Mouse (Mus musculus) midbrain, embryonic 10.5 days (tissue): ENCODE data around the gene Osbpl7. TPM values are rescaled to one million over a fixed set of nuclear protein-coding genes. Genes with fewer than 3 reads are reported as not detected.

Experiments used
- DNase-seq: peaks from one replicate; pipeline ENCODE4 v3.0.0-alpha.2; 2017; ENCODE audit warnings: low spot score
- H3K27ac ChIP-seq: fragments of 300-500 bp; sonication (generic); replicated peaks from 2 replicates; pipeline ENCODE4 v1.5.1; 2016; ENCODE audit warnings: mild to moderate bottlenecking
- H3K27me3 ChIP-seq: fragments of 300-500 bp; sonication (generic); 2 replicates; pipeline ENCODE4 v1.6.1; 2016; ENCODE audit warnings: low read depth, mild to moderate bottlenecking; ENCODE audit not compliant: poor library complexity, severe bottlenecking
- H3K36me3 ChIP-seq: fragments of 300-500 bp; sonication (generic); 2 replicates; pipeline ENCODE4 v1.6.1; 2016; ENCODE audit warnings: mild to moderate bottlenecking, moderate library complexity
- H3K4me1 ChIP-seq: fragments of 300-500 bp; sonication (generic); 2 replicates; pipeline ENCODE4 v1.6.1; 2016
- H3K4me3 ChIP-seq: fragments of 300-500 bp; sonication (generic); 2 replicates; pipeline ENCODE4 v1.5.1; 2016; ENCODE audit warnings: mild to moderate bottlenecking, moderate library complexity
- H3K9me3 ChIP-seq: fragments of 300-500 bp; sonication (generic); replicated peaks from 2 replicates; pipeline ENCODE4 v1.6.1; 2016; ENCODE audit warnings: mild to moderate bottlenecking
- WGBS: fragments of 180-500 bp; shearing (Covaris S2); methylation state at CpG from one replicate; pipeline ENCODE4 v1.1.7; 2016; 5-methylcytosine and 5-hydroxymethylcytosine counted together
- microRNA-seq: library from miRNA; unstranded; fragments of <30 nt; microRNA quantifications from one replicate; pipeline ENCODE4, GENCODE M21; 2017
- polyA plus RNA-seq: library from polyadenylated mRNA; unstranded; fragments of >200 nt; fragmentation: Nextera tagmentation; extraction: Ambion mirVana; gene quantifications from 2 replicates; pipeline ENCODE4 v1.2.1, GENCODE M21; 2016

The Osbpl7 gene
- polyA plus RNA-seq, 1 experiment from 2014 or later = 8.4 TPM

GRCm38 (mm10) chr11:97104091-97104483 lies 53.7 kb downstream of the Osbpl7 start:
- 92% methylated on average over 9 of the region's 9 CpGs for WGBS
- Histone ChIP-seq H3K4me3 (no peak overlapping the region), H3K36me3 (no peaks in the 10 kb centered on the region), H3K4me1 (no peaks in the 10 kb centered on the region; the same call in 1 of the 2 replicates), H3K27me3 (peaks cover 21% of the 10 kb centered on the region), H3K27ac (no peak overlapping the region), H3K9me3 (no peaks in the 10 kb centered on the region)
- DNase-seq = no peak

GRCm38 (mm10) chr11:97108976-97109375 lies 58.5 kb downstream of the Osbpl7 start:
- Histone ChIP-seq H3K4me3 (no peak overlapping the region), H3K27me3 (peaks cover 32% of the 10 kb centered on the region), H3K9me3 (no peaks in the 10 kb centered on the region), H3K36me3 (no peaks in the 10 kb centered on the region), H3K27ac (no peak overlapping the region), H3K4me1 (peaks cover 2% of the 10 kb centered on the region)
- WGBS = 83% methylated on average over 16 of the region's 16 CpGs
- DNase-seq = no peak

GRCm38 (mm10) chr11:97112519-97113125 lies 62.2 kb downstream of the Osbpl7 start:
- Histone ChIP-seq H3K9me3 (no peaks in the 10 kb centered on the region), H3K4me3 (no peak overlapping the region), H3K27me3 (peaks cover 69% of the 10 kb centered on the region), H3K27ac (no peak overlapping the region), H3K36me3 (no peaks in the 10 kb centered on the region), H3K4me1 (peaks cover 24% of the 10 kb centered on the region)
- 80% methylated on average over 9 of the region's 9 CpGs for WGBS
- no peak for DNase-seq

- H3K9me3 ChIP-seq = no peaks in the 10 kb centered on the region
- no peaks in the 10 kb centered on the region for H3K36me3 ChIP-seq
- H3K4me3 ChIP-seq = peak within 1 kb of the TSS; percentile 56
- WGBS = under 1% methylated on average over 87 of the region's 87 CpGs
- DNase-seq = peak; percentile 57
- peaks cover 92% of the 10 kb centered on the region for H3K27me3 ChIP-seq
- 0 out of 2 replicates have a peak within 1 kb of the TSS, but pooled peaks have one; percentile 38 for H3K27ac ChIP-seq
- H3K4me1 ChIP-seq = peaks cover 42% of the 10 kb centered on the region
Measured at GRCm38 (mm10) chr11:97114671-97115601, 64.5 kb downstream of the Osbpl7 start, which contains the start of gene Tbx21. Gene Tbx21, minus strand, starts transcription at chr11:97115331.

GRCm38 (mm10) chr11:97115797-97116196 lies 65.4 kb downstream of the Osbpl7 start:
- H3K27me3 ChIP-seq = peaks cover 98% of the 10 kb centered on the region
- H3K4me1 ChIP-seq = peaks cover 51% of the 10 kb centered on the region
- no peaks in the 10 kb centered on the region for H3K9me3 ChIP-seq

More at GRCm38 (mm10) chr11:97115797-97116196, 65.4 kb downstream of the Osbpl7 start:
- Histone ChIP-seq H3K27ac (no peak overlapping the region), H3K4me3 (peak overlapping the region; percentile 56), H3K36me3 (no peaks in the 10 kb centered on the region)
- DNase-seq = no peak
- WGBS = 9% methylated on average over 11 of the region's 11 CpGs

Small RNA genes within 50 kb of the gene (microRNA-seq; reads per million reads assigned to microRNA genes)
- 1.5 reads per million for gene Mir8103

Other genes with a start within 250 kb of the Osbpl7 start
- gene Nfe2l1, start 220.7 kb upstream of the Osbpl7 start, polyA plus RNA-seq = 71.9 and 78.0 TPM in 2 replicates
- gene Copz2, start 200.8 kb upstream of the Osbpl7 start, polyA plus RNA-seq = 44.9 and 46.1 TPM in 2 replicates
- gene Cdk5rap3, start 134.1 kb upstream of the Osbpl7 start, polyA plus RNA-seq = 116 and 120 TPM in 2 replicates
- 0.04 and 0.05 TPM in 2 replicates for gene Prr15l, start 122.5 kb upstream of the Osbpl7 start, polyA plus RNA-seq
- 28.2 and 32.1 TPM in 2 replicates for gene Pnpo, start 106.6 kb upstream of the Osbpl7 start, polyA plus RNA-seq
- 30.5 and 35.5 TPM in 2 replicates for gene Sp2, start 67.7 kb upstream of the Osbpl7 start, polyA plus RNA-seq
- gene Sp6, start 37.2 kb upstream of the Osbpl7 start, polyA plus RNA-seq = 0.71 and 2.0 TPM in 2 replicates
- 39.5 and 42.2 TPM in 2 replicates for gene Scrn2, start 20.7 kb upstream of the Osbpl7 start, polyA plus RNA-seq
- 3.0 and 3.1 TPM in 2 replicates for gene Lrrc46, start 9.2 kb upstream of the Osbpl7 start, polyA plus RNA-seq
- gene Mrpl10, start 9.1 kb upstream of the Osbpl7 start, polyA plus RNA-seq = 81.1 and 82.9 TPM in 2 replicates
- gene Tbx21, start 64.7 kb downstream of the Osbpl7 start, polyA plus RNA-seq = 0.10 and 0.25 TPM in 2 replicates
- 4.3 and 4.9 TPM in 2 replicates for gene Tbkbp1, start 100.9 kb downstream of the Osbpl7 start, polyA plus RNA-seq
- 82.9 and 95.7 TPM in 2 replicates for gene Kpnb1, start 137.3 kb downstream of the Osbpl7 start, polyA plus RNA-seq
- gene Npepps, start 230.0 kb downstream of the Osbpl7 start, polyA plus RNA-seq = 108 and 114 TPM in 2 replicates